ENCODE assay signal across 21 mouse cellular contexts in the genomic region with DNA sequence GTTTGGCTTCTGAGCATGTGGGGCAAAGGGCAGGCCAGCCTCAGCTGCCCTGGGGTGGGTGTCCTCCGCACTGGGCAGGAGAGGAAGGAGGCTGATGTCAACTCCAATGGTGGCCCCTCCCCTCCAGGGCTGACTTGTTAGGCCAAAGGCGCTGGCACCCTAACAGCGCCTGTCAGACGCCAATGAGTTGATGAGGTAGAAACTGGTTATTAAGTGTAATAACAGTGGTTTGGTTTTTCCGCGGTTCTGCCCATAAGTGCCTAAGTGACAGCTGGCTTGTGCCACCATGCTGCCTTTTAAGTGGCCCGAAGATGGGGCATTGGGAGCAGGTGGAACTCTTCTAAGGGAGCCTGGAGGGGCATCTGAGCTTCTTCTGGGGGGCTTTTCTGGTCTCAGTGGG.
A peak's percentile ranks its signal among the peaks of the same experiment; 100 is the strongest.
DNase-seq lines count a peak whose midpoint lies in the region; ATAC-seq and TF ChIP-seq lines count a peak whose summit lies in the region.
"Had no signal": no experiment of that assay in that cellular context is flagged by ENCODE, and none has a peak within 500 bp of the region (broad histone marks: within the 10 kb centered on the region; RNA-seq: fewer than 3 reads in every experiment).

No protein-coding gene starts in this region.

- no peak for ATAC-seq in forebrain, embryonic 14.5 days
- ATAC-seq in forebrain, embryonic 12.5 days (ENCODE audit: low FRiP score): no peak
- ATAC-seq in forebrain, postnatal 0 days: no peak
- no peak for ATAC-seq in hindbrain, embryonic 14.5 days (ENCODE audit: low FRiP score)

- no peak for TF ChIP-seq POLR2A in brain, embryonic 14.5 days (IDR thresholded peaks at IDR 0.05; ENCODE audit: borderline replicate concordance, extremely low read depth, insufficient read depth, insufficient read length, poor library complexity, severe bottlenecking)

- no peak overlapping the region for H3K4me3 ChIP-seq in forebrain, embryonic 14.5 days (ENCODE audit: low read depth, low read length)
- H3K4me3 ChIP-seq in forebrain, embryonic 12.5 days (replicated peaks): no peak overlapping the region
- no peak overlapping the region for H3K4me3 ChIP-seq in forebrain, postnatal 0 days (ENCODE audit: low read depth, low read length)
- no peak overlapping the region for H3K4me3 ChIP-seq in forebrain, embryonic 10.5 days
- H3K4me3 ChIP-seq in hindbrain, embryonic 10.5 days: no peak overlapping the region
- no peak overlapping the region for H3K4me3 ChIP-seq in hindbrain, embryonic 14.5 days (replicated peaks; ENCODE audit: low read length)
- H3K4me3 ChIP-seq: embryonic facial prominence, embryonic 12.5 days; embryonic facial prominence, embryonic 15.5 days; erythroblast, embryonic 14.5 days had no signal

- H3K4me2 ChIP-seq in forebrain, embryonic 14.5 days (ENCODE audit: low read length): no peak overlapping the region
- H3K4me2 ChIP-seq in forebrain, embryonic 12.5 days: no peak overlapping the region
- no peak overlapping the region for H3K4me2 ChIP-seq in forebrain, postnatal 0 days (ENCODE audit: low read depth)
- H3K4me2 ChIP-seq in hindbrain, embryonic 14.5 days (replicated peaks): no peak overlapping the region
- H3K4me2 ChIP-seq: embryonic facial prominence, embryonic 12.5 days; embryonic facial prominence, embryonic 15.5 days had no signal

- no peaks in the 10 kb centered on the region for H3K36me3 ChIP-seq in forebrain, embryonic 14.5 days (ENCODE audit: control insufficient read depth, insufficient read depth, low read length)
- H3K36me3 ChIP-seq in forebrain, embryonic 12.5 days (replicated peaks): no peaks in the 10 kb centered on the region
- no peaks in the 10 kb centered on the region for H3K36me3 ChIP-seq in forebrain, postnatal 0 days (ENCODE audit: insufficient read depth)
- H3K36me3 ChIP-seq in forebrain, embryonic 10.5 days (replicated peaks): no peaks in the 10 kb centered on the region
- no peaks in the 10 kb centered on the region for H3K36me3 ChIP-seq in hindbrain, embryonic 10.5 days
- H3K36me3 ChIP-seq in hindbrain, embryonic 14.5 days (replicated peaks; ENCODE audit: control insufficient read depth, insufficient read depth): no peaks in the 10 kb centered on the region
- H3K36me3 ChIP-seq: embryonic facial prominence, embryonic 12.5 days; embryonic facial prominence, embryonic 15.5 days had no signal

- WGBS in forebrain, embryonic 14.5 days: 70% methylated on average over 7 of the region's 7 CpGs
- WGBS in forebrain, embryonic 12.5 days: 67% methylated on average over 7 of the region's 7 CpGs
- 68% methylated on average over 7 of the region's 7 CpGs for WGBS in forebrain, postnatal 0 days
- WGBS in forebrain, embryonic 10.5 days: 77% methylated on average over 7 of the region's 7 CpGs
- WGBS in hindbrain, embryonic 10.5 days: 80% methylated on average over 7 of the region's 7 CpGs
- 77% methylated on average over 7 of the region's 7 CpGs for WGBS in hindbrain, embryonic 14.5 days

- no peak overlapping the region for H3K9ac ChIP-seq in forebrain, embryonic 14.5 days (ENCODE audit: low read length)
- no peak overlapping the region for H3K9ac ChIP-seq in forebrain, embryonic 12.5 days
- no peak overlapping the region for H3K9ac ChIP-seq in forebrain, postnatal 0 days
- no peak overlapping the region for H3K9ac ChIP-seq in hindbrain, embryonic 14.5 days
- H3K9ac ChIP-seq: embryonic facial prominence, embryonic 12.5 days; embryonic facial prominence, embryonic 15.5 days had no signal

- H3K9me3 ChIP-seq in forebrain, embryonic 14.5 days (replicated peaks; ENCODE audit: control insufficient read depth, low read length): no peaks in the 10 kb centered on the region
- H3K9me3 ChIP-seq in forebrain, embryonic 12.5 days: no peaks in the 10 kb centered on the region
- no peaks in the 10 kb centered on the region for H3K9me3 ChIP-seq in forebrain, postnatal 0 days (ENCODE audit: low read length)
- H3K9me3 ChIP-seq in forebrain, embryonic 10.5 days: no peaks in the 10 kb centered on the region
- H3K9me3 ChIP-seq in hindbrain, embryonic 10.5 days: no peaks in the 10 kb centered on the region
- no peaks in the 10 kb centered on the region for H3K9me3 ChIP-seq in hindbrain, embryonic 14.5 days (ENCODE audit: control insufficient read depth, low read length)
- H3K9me3 ChIP-seq: embryonic facial prominence, embryonic 12.5 days; embryonic facial prominence, embryonic 15.5 days had no signal

- peak; percentile 54 for DNase-seq in forebrain, embryonic 14.5 days (ENCODE audit: low spot score)
- peak; percentile 39 for DNase-seq in forebrain, postnatal 0 days
- DNase-seq in forebrain, embryonic 10.5 days (ENCODE audit: extremely low spot score, low spot score): no peak
- DNase-seq in hindbrain, embryonic 10.5 days (ENCODE audit: low spot score): no peak
- no peak for DNase-seq in hindbrain, embryonic 14.5 days (ENCODE audit: low spot score)
- peak; percentile 61 for DNase-seq in brain, embryonic 14.5 days (ENCODE audit: low read depth)
- DNase-seq in adipocyte (ENCODE audit: low spot score): no peak
- DNase-seq: adrenal gland, adult 8-10 months; adrenal gland, postnatal 14 days; adrenal gland, postnatal 36 days; cerebellum, adult 11 months; cerebellum, adult 18-20 months; cerebellum, adult 8-10 months; cerebellum, adult 9-11 months; cerebellum, postnatal 14 days; cerebellum, postnatal 36 days; embryo, embryonic 11 days had no signal

- H3K27ac ChIP-seq in forebrain, embryonic 14.5 days (ENCODE audit: low read depth, low read length): no peak overlapping the region
- no peak overlapping the region for H3K27ac ChIP-seq in forebrain, embryonic 12.5 days
- H3K27ac ChIP-seq in forebrain, postnatal 0 days (ENCODE audit: low read depth, low read length): no peak overlapping the region
- H3K27ac ChIP-seq in forebrain, embryonic 10.5 days: no peak overlapping the region
- H3K27ac ChIP-seq in hindbrain, embryonic 10.5 days: 0 out of 2 replicates have a peak overlapping the region, but pooled peaks have one; percentile 9
- H3K27ac ChIP-seq in hindbrain, embryonic 14.5 days: no peak overlapping the region
- H3K27ac ChIP-seq: embryonic facial prominence, embryonic 12.5 days; embryonic facial prominence, embryonic 15.5 days had no signal

- peaks cover 14% of the 10 kb centered on the region for H3K4me1 ChIP-seq in forebrain, embryonic 14.5 days (ENCODE audit: control insufficient read depth, insufficient read depth, low read length)
- peaks cover 37% of the 10 kb centered on the region for H3K4me1 ChIP-seq in forebrain, embryonic 12.5 days
- H3K4me1 ChIP-seq in forebrain, postnatal 0 days (ENCODE audit: insufficient read depth): peaks cover 6% of the 10 kb centered on the region; the same call in 1 of the 2 replicates
- peaks cover 25% of the 10 kb centered on the region for H3K4me1 ChIP-seq in forebrain, embryonic 10.5 days
- H3K4me1 ChIP-seq in hindbrain, embryonic 10.5 days (replicated peaks): peaks cover 30% of the 10 kb centered on the region
- peaks cover 6% of the 10 kb centered on the region for H3K4me1 ChIP-seq in hindbrain, embryonic 14.5 days (replicated peaks; ENCODE audit: control insufficient read depth, insufficient read depth, low read length)

- peaks cover 4% of the 10 kb centered on the region; the same call in 1 of the 2 replicates for H3K27me3 ChIP-seq in forebrain, embryonic 14.5 days (replicated peaks; ENCODE audit: control insufficient read depth, insufficient read depth, low read length)
- H3K27me3 ChIP-seq in forebrain, embryonic 12.5 days: peaks cover 53% of the 10 kb centered on the region
- no peaks in the 10 kb centered on the region; the same call in 1 of the 2 replicates for H3K27me3 ChIP-seq in forebrain, postnatal 0 days (ENCODE audit: insufficient read depth, low read length)
- H3K27me3 ChIP-seq in forebrain, embryonic 10.5 days (ENCODE audit: poor library complexity, severe bottlenecking): peaks cover 95% of the 10 kb centered on the region
- H3K27me3 ChIP-seq in hindbrain, embryonic 10.5 days (ENCODE audit: insufficient read depth, poor library complexity, severe bottlenecking): peaks cover 73% of the 10 kb centered on the region
- no peaks in the 10 kb centered on the region; the same call in 1 of the 2 replicates for H3K27me3 ChIP-seq in hindbrain, embryonic 14.5 days (ENCODE audit: control insufficient read depth, insufficient read depth, low read length)

- TF ChIP-seq CTCF in forebrain, postnatal 0 days (IDR thresholded peaks at IDR 0.05; ENCODE audit: low read depth): no peak
- no peak for TF ChIP-seq CTCF in brain, embryonic 14.5 days (IDR thresholded peaks at IDR 0.05; ENCODE audit: borderline replicate concordance, extremely low read depth, insufficient read depth, insufficient read length)

Comparison
In these comparisons a context has a peak if more than half of its experiments do, and no peak if none do; other contexts are left out.
1. DNase-seq: peak in forebrain, embryonic 14.5 days (single experiment), forebrain, postnatal 0 days (single experiment) and brain, embryonic 14.5 days (single experiment); none in forebrain, embryonic 10.5 days (single experiment), hindbrain, embryonic 10.5 days (single experiment), hindbrain, embryonic 14.5 days (single experiment) and adipocyte (single experiment).